Mouse (Mus musculus) kidney, embryonic 15.5 days (tissue): ENCODE measurements around the gene Slc25a47. TPM values are rescaled to one million over a fixed set of nuclear protein-coding genes. Genes with fewer than 3 reads are reported as not detected.

Experiments
- ATAC-seq: fragments of 200-750 bp; cut with Nextera tagmentation; replicated peaks from 2 replicates; pipeline ENCODE4 v1.8.0; 2017; ENCODE audit warnings: moderate TSS enrichment; ENCODE audit not compliant: low FRiP score
- H3K27ac ChIP-seq: fragments of 300-500 bp; sonication (generic); 2 replicates; pipeline ENCODE4 v1.5.1; 2015; ENCODE audit warnings: mild to moderate bottlenecking, inconsistent platforms
- H3K27me3 ChIP-seq: fragments of 300-500 bp; sonication (generic); 2 replicates; pipeline ENCODE4 v1.6.1; 2015; ENCODE audit warnings: inconsistent platforms
- H3K36me3 ChIP-seq: fragments of 300-500 bp; sonication (generic); 2 replicates; pipeline ENCODE4 v1.6.1; 2015; ENCODE audit warnings: inconsistent platforms
- H3K4me1 ChIP-seq: fragments of 300-500 bp; sonication (generic); 2 replicates; pipeline ENCODE4 v1.6.1; 2015; ENCODE audit warnings: inconsistent platforms
- H3K4me2 ChIP-seq: fragments of 300-500 bp; sonication (generic); 2 replicates; pipeline ENCODE4 v1.6.1; 2015; ENCODE audit warnings: moderate library complexity, mild to moderate bottlenecking, inconsistent platforms
- H3K4me3 ChIP-seq: fragments of 300-500 bp; sonication (generic); replicated peaks from 2 replicates; pipeline ENCODE4 v1.5.1; 2015; ENCODE audit warnings: mild to moderate bottlenecking, inconsistent platforms
- H3K9ac ChIP-seq: fragments of 300-500 bp; sonication (generic); 2 replicates; pipeline ENCODE4 v1.6.1; 2015; ENCODE audit warnings: mild to moderate bottlenecking, inconsistent platforms
- H3K9me3 ChIP-seq: fragments of 300-500 bp; sonication (generic); replicated peaks from 2 replicates; pipeline ENCODE4 v1.6.1; 2016; ENCODE audit warnings: inconsistent platforms
- WGBS: fragments of 180-500 bp; shearing (Covaris S2); methylation state at CpG from one replicate; pipeline ENCODE4 v1.1.7; 2015; ENCODE audit warnings: mixed read lengths; 5-methylcytosine and 5-hydroxymethylcytosine counted together
- microRNA counts: library from miRNA; unstranded; fragments of <30 nt; microRNA quantifications from one replicate; lab custom pipeline; 2016
- microRNA-seq: library from miRNA; unstranded; fragments of <30 nt; microRNA quantifications from one replicate; pipeline ENCODE4, GENCODE M21; 2016
- polyA plus RNA-seq: library from polyadenylated mRNA; unstranded; fragments of >200 nt; fragmentation: Nextera tagmentation; extraction: Ambion mirVana; gene quantifications from 2 replicates; pipeline ENCODE4 v1.2.1, GENCODE M21; 2015

Slc25a47 gene
- polyA plus RNA-seq, 1 experiment from 2014 or later: 8.8 TPM

DNA sequence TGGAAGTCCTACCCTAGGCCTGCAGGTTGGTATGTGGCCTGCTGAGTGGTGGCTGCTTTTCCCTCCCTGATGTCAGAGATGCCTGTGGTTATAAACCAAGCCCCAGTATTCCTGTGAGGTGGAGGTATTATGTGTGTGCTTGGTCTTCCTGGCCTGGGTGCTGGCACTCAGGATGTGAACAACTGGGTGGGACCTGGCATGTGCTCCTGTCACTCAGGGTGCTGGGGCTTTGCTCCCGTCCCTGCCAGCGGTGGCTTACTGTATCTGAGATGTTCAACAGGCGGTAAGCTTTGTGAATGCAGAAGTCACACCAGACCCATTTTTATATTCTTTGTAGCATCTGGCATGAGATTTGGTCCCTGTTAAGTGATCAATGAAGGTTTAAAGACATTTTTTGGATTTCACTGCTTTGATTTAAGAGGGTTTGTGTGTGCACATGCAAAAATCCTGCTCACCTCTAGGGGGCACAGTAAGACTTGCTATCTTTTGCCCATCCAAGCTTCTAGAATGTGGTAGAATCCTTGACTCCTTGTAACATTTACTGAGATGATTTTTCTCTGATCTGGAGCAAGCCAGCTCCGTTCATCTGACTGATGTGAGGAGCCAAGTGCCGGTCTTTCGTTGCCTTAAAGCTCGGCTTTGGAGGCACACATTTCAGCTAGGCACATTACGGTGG lies 67.9 kb downstream of the Slc25a47 start:
- Histone ChIP-seq H3K36me3 (0 out of 2 replicates have a peak, but pooled peaks cover 3% of the 10 kb centered on the region), H3K4me3 (no peak overlapping the region), H3K4me2 (no peak overlapping the region), H3K27me3 (0 out of 2 replicates have a peak, but pooled peaks cover 3% of the 10 kb centered on the region), H3K9me3 (no peaks in the 10 kb centered on the region), H3K4me1 (peaks cover 38% of the 10 kb centered on the region), H3K9ac (no peak overlapping the region), H3K27ac (no peak overlapping the region)
- ATAC-seq: no peak; the same call in 1 of the 2 replicates
- WGBS: 68% methylated on average over 8 of the region's 8 CpGs

DNA sequence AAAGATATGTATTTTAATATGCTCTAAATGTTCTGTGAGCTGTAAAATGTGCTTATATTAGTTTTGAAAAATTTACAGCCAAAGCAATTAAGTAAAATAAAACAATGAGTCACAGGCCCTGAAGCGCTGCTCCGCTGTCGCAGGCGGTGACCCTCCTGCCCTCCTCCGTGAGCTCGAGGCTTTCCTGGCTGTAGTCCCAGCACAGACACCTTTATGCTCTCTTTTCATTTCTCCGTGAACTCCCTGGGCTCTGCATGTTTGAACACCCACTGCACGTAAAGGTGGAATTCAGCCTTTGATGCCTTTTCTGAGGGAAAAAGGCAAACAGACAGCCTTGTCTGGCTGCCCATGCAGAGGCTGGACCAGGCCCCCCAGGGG lies 68.4 kb downstream of the Slc25a47 start:
- Histone ChIP-seq H3K9me3 (no peaks in the 10 kb centered on the region), H3K27me3 (0 out of 2 replicates have a peak, but pooled peaks cover 3% of the 10 kb centered on the region), H3K4me1 (peaks cover 42% of the 10 kb centered on the region), H3K36me3 (0 out of 2 replicates have a peak, but pooled peaks cover 3% of the 10 kb centered on the region), H3K4me2 (no peak overlapping the region), H3K27ac (peak overlapping the region; percentile 24; the same call in 1 of the 2 replicates), H3K4me3 (no peak overlapping the region), H3K9ac (no peak overlapping the region)
- ATAC-seq: no peak
- 32% methylated on average over 8 of the region's 8 CpGs for WGBS

DNA sequence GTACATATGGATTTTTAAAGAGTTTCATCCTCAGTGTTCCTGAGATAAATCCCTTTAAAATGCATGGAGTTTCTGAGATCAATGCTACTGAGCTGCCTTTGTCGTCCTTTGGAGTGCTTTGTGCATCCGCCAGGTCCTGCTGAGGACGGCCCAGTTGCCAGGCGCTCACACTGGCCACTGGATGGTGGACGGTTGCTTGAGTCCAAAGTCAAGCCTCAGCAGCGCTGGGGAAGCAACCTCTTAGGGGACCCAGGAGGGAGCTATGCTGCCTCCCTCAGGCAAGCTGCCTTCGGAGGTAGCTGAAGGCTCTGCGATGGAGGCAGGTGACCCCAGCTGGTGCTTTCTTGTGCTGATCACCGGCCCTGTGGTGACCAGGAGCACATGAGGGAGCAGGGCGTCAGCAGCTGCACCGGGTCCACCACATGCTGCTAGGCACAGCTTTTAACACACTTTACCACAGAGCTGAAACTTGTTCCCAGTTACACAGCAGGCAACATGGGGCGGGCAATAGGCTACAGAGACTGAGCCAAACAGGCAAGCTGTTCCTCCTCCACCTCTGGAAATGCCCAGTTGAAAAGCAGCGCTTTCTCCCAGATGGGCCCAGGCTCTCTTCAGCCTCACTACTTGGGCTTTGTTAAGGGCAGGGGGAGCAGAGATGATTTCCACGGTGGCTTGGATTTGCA lies 69.9 kb downstream of the Slc25a47 start:
- 0 out of 2 replicates have a peak, but pooled peaks cover 3% of the 10 kb centered on the region for H3K27me3 ChIP-seq
- no peaks in the 10 kb centered on the region for H3K9me3 ChIP-seq
- no peak overlapping the region for H3K4me2 ChIP-seq
- 51% methylated on average over 14 of the region's 14 CpGs for WGBS
- H3K4me1 ChIP-seq: peaks cover 50% of the 10 kb centered on the region
- 0 out of 2 replicates have a peak, but pooled peaks have one; percentile 21 for ATAC-seq
- H3K9ac ChIP-seq: no peak overlapping the region
- H3K4me3 ChIP-seq: no peak overlapping the region
- H3K27ac ChIP-seq: 0 out of 2 replicates have a peak overlapping the region, but pooled peaks have one; percentile 34
- H3K36me3 ChIP-seq: no peaks in the 10 kb centered on the region

DNA sequence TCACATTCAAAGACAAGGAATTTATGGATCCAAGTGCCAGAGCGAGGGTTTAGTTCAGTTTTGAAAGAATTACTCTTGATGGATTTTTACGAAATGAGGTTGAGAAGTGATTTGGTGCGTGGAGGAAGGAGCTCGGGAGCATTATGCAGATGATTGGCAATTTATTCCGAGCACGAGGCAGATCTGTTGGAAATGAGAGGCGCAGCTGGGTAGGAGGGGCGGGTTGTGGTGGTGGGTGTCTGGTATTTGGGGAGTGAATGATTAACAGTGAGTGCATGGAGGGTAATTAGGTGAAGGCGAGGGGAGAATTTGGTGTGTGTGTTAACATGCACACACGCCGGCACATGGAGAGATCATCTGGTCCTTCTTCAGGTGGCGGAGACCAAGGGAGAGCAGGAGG lies 70.6 kb downstream of the Slc25a47 start:
- Histone ChIP-seq H3K36me3 (no peaks in the 10 kb centered on the region), H3K4me2 (0 out of 2 replicates have a peak overlapping the region, but pooled peaks have one; percentile 34), H3K27me3 (0 out of 2 replicates have a peak, but pooled peaks cover 3% of the 10 kb centered on the region), H3K4me3 (no peak overlapping the region), H3K27ac (peak overlapping the region; percentile 59), H3K9ac (no peak overlapping the region), H3K4me1 (peaks cover 47% of the 10 kb centered on the region), H3K9me3 (no peaks in the 10 kb centered on the region)
- 0 out of 2 replicates have a peak, but pooled peaks have one; percentile 7 for ATAC-seq
- WGBS: 63% methylated on average over 12 of the region's 12 CpGs

MicroRNAs encoded within 50 kb of the gene (microRNA counts, 519-probe panel; counts per million panel counts)
- microRNA mmu-miR-345-3p (lab: Ali Mortazavi, UCI) (31.7 counts per million), microRNA mmu-miR-345-5p (lab: Ali Mortazavi, UCI) (2,296 counts per million, percentile 30 among the panel's probes with 10 or more counts)

Small RNA genes within 50 kb of the gene (microRNA-seq; reads per million reads assigned to microRNA genes)
- gene Mir345: 60.4 reads per million, percentile 52 among the genes with 10 or more reads in this experiment

Other genes with a start within 250 kb of the Slc25a47 start
- 7.0 and 8.8 TPM in 2 replicates for gene Degs2, start 133.7 kb upstream of the Slc25a47 start, polyA plus RNA-seq
- gene Yy1, start 43.1 kb upstream of the Slc25a47 start, polyA plus RNA-seq: 19.1 and 20.4 TPM in 2 replicates
- gene Slc25a29, start 163 bp upstream of the Slc25a47 start, polyA plus RNA-seq: 9.0 and 9.7 TPM in 2 replicates
- 9.4 and 11.7 TPM in 2 replicates for gene Wdr25, start 57.6 kb downstream of the Slc25a47 start, polyA plus RNA-seq
- 91.4 and 96.7 TPM in 2 replicates for gene Wars, start 58.1 kb downstream of the Slc25a47 start, polyA plus RNA-seq
- gene Begain, start 232.2 kb downstream of the Slc25a47 start, polyA plus RNA-seq: 3.4 and 4.6 TPM in 2 replicates